Mouse (Mus musculus): ENCODE results near the gene Cnot9. TPM values are rescaled to one million over a fixed set of nuclear protein-coding genes. Genes with fewer than 3 reads are reported as not detected.

The Cnot9 gene
- total RNA-seq, 4 experiments from 2014 or later, result 9.4 to 12.8 (median 11.6) TPM

Other genes starting within 250 kb of the Cnot9 start
- not detected for gene Gpbar1, start 227.5 kb upstream of the Cnot9 start, total RNA-seq (2022)
- 100 to 1,000 TPM in 2 of 4 experiments, 10 to 100 TPM in 2; 95.4 to 107 (median 99.6) TPM for gene Aamp, start 221.3 kb upstream of the Cnot9 start, total RNA-seq (2022)
- 100 to 1,000 TPM; 125 to 142 (median 135) TPM for gene Pnkd, start 221.1 kb upstream of the Cnot9 start, total RNA-seq (2022)
- 10 to 100 TPM; 40.4 to 45.1 (median 44.2) TPM for gene Tmbim1, start 200.4 kb upstream of the Cnot9 start, total RNA-seq (2022)
- gene Catip, start 143.9 kb upstream of the Cnot9 start, total RNA-seq (2022), result under 1 TPM; 0.17 to 0.37 (median 0.25) TPM
- 1 to 10 TPM; 3.9 to 6.6 (median 5.1) TPM for gene Slc11a1, start 130.9 kb upstream of the Cnot9 start, total RNA-seq (2022)
- gene Ctdsp1, start 114.5 kb upstream of the Cnot9 start, total RNA-seq (2022), result 100 to 1,000 TPM; 115 to 130 (median 121) TPM
- 1 to 10 TPM in 3 of 4 experiments, under 1 TPM in 1; 0.98 to 2.0 (median 1.7) TPM for gene Vil1, start 96.7 kb upstream of the Cnot9 start, total RNA-seq (2022)
- under 1 TPM in 2 of 4 experiments, not detected in 2; 0.12 to 0.16 TPM for gene Plcd4, start 36.8 kb downstream of the Cnot9 start, total RNA-seq (2022)
- 1 to 10 TPM; 6.6 to 9.1 (median 8.3) TPM for gene Usp37, start 38.2 kb downstream of the Cnot9 start, total RNA-seq (2022)
- 10 to 100 TPM; 10.4 to 12.0 (median 10.9) TPM for gene Zfp142, start 82.2 kb downstream of the Cnot9 start, total RNA-seq (2022)
- 10 to 100 TPM; 33.9 to 38.8 (median 35.4) TPM for gene Bcs1l, start 82.2 kb downstream of the Cnot9 start, total RNA-seq (2022)
- gene Rnf25, start 95.3 kb downstream of the Cnot9 start, total RNA-seq (2022), result 10 to 100 TPM; 17.5 to 21.4 (median 19.2) TPM
- 1 to 10 TPM in 1 of 4 experiments, under 1 TPM in 3; 0.63 to 1.9 (median 0.81) TPM for gene Stk36, start 95.4 kb downstream of the Cnot9 start, total RNA-seq (2022)
- gene Ttll4, start 155.7 kb downstream of the Cnot9 start, total RNA-seq (2022), result 10 to 100 TPM in 1 of 4 experiments, 1 to 10 TPM in 3; 8.1 to 10.5 (median 9.3) TPM
- gene Cyp27a1, start 207.5 kb downstream of the Cnot9 start, total RNA-seq (2022), result 10 to 100 TPM; 11.3 to 20.8 (median 16.6) TPM
- gene Prkag3, start 243.2 kb downstream of the Cnot9 start, total RNA-seq (2022), result 1 to 10 TPM; 1.6 to 4.1 (median 2.2) TPM

Data from heart, adult 8-10 months (tissue).